Mouse (Mus musculus) midbrain, postnatal 0 days (tissue): ENCODE measurements at regions not wholly inside any gene's neighbourhood (a gene's known extent, or its start where the extent isn't known, plus 50 kb on each side); places are given as distances from the start of the nearest gene placed in this dataset.

Source experiments
- ATAC-seq: fragments of 200-750 bp; cut with Nextera tagmentation; 2 replicates; pipeline ENCODE4 v1.8.0; 2017; ENCODE audit warnings: moderate number of reproducible peaks, mild to moderate bottlenecking, moderate TSS enrichment, moderate library complexity; ENCODE audit not compliant: low FRiP score
- DNase-seq: peaks from one replicate; pipeline ENCODE4 v3.0.0-alpha.2; 2015; ENCODE audit warnings: low spot score
- H3K27ac ChIP-seq: fragments of 300-500 bp; sonication (generic); 2 replicates; pipeline ENCODE4 v1.5.1; 2014; ENCODE audit warnings: low read depth, mild to moderate bottlenecking, low read length, mixed read lengths
- H3K27me3 ChIP-seq: fragments of 300-500 bp; sonication (generic); 2 replicates; pipeline ENCODE4 v1.6.1; 2014; ENCODE audit warnings: low read length, control low read depth, mixed read lengths; ENCODE audit not compliant: insufficient read depth
- H3K36me3 ChIP-seq: fragments of 300-500 bp; sonication (generic); 2 replicates; pipeline ENCODE4 v1.6.1; 2014; ENCODE audit warnings: low read length, control low read depth, mixed read lengths; ENCODE audit not compliant: insufficient read depth
- H3K4me1 ChIP-seq: fragments of 300-500 bp; sonication (generic); 2 replicates; pipeline ENCODE4 v1.6.1; 2014; ENCODE audit warnings: mild to moderate bottlenecking, control low read depth, antibody characterized with exemption, low read length, mixed read lengths; ENCODE audit not compliant: insufficient read depth
- H3K4me2 ChIP-seq: fragments of 300-500 bp; sonication (generic); 2 replicates; pipeline ENCODE4 v1.6.1; 2014; ENCODE audit warnings: low read depth, mild to moderate bottlenecking, low read length, mixed read lengths; ENCODE audit not compliant: poor library complexity, severe bottlenecking
- H3K4me3 ChIP-seq: fragments of 300-500 bp; sonication (generic); 2 replicates; pipeline ENCODE4 v1.5.1; 2014; ENCODE audit warnings: low read depth, mild to moderate bottlenecking, low read length, moderate library complexity
- H3K9ac ChIP-seq: fragments of 300-500 bp; sonication (generic); replicated peaks from 2 replicates; pipeline ENCODE4 v1.6.1; 2014; ENCODE audit warnings: mild to moderate bottlenecking, low read length, moderate library complexity, mixed read lengths; ENCODE audit not compliant: poor library complexity, severe bottlenecking
- H3K9me3 ChIP-seq: fragments of 300-500 bp; sonication (generic); 2 replicates; pipeline ENCODE4 v1.6.1; 2016; ENCODE audit warnings: low read length, control low read depth
- CTCF ChIP-seq: IDR thresholded peaks from 2 replicates; pipeline ENCODE4 v1.5.1; 2016; ENCODE audit warnings: antibody characterized with exemption, mild to moderate bottlenecking
- WGBS: fragments of 180-500 bp; shearing (Covaris S2); extraction: QIAGEN DNeasy Blood & Tissue Kit; methylation state at CpG from one replicate; pipeline ENCODE4 v1.1.7; 2014; 5-methylcytosine and 5-hydroxymethylcytosine counted together

DNA sequence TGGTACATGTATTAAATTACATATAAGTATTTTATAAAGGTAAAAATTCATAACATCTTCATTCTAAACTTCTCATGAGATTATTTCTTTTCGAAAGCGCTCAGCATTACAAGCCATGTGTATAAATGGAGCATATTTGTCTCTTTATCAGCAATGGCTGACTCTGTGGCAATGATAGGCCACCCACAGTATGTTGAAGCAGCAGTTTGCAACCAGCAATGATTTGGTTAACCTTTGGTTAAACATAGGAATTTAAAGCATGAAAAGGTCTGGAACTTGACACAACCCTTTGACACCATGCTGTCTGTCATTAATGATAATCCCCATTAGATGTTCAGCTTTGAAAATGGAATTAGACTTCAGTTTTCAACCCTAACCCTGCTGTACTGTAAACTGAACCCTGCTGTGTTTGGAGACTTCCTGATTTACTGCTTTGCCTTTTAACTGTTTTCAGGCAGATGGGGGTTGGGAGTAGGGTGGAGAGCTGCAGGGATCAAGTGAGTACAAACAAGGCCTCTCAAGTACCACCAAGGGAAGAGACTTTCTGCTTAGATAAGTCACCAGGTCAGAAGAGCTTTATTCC, 2238.6 kb downstream of the 9330182O14Rik start:
- WGBS = 98% methylated on average over 2 of the region's 2 CpGs
- no peak overlapping the region for H3K4me2 ChIP-seq
- H3K36me3 ChIP-seq = no peaks in the 10 kb centered on the region
- H3K4me1 ChIP-seq = no peaks in the 10 kb centered on the region
- no peak for ATAC-seq
- no peaks in the 10 kb centered on the region for H3K27me3 ChIP-seq
- DNase-seq = no peak
- H3K4me3 ChIP-seq = no peak overlapping the region
- H3K9me3 ChIP-seq = no peaks in the 10 kb centered on the region
- TF ChIP-seq CTCF = no peak
- H3K9ac ChIP-seq = no peak overlapping the region
- H3K27ac ChIP-seq = no peak overlapping the region
